Mouse (Mus musculus) heart, embryonic 16.5 days (tissue): Measurements from ENCODE around the gene Klhl11. TPM values are rescaled to one million over a fixed set of nuclear protein-coding genes. Genes with fewer than 3 reads are reported as not detected.
A peak's percentile ranks its signal among the peaks of the same experiment; 100 is the strongest.

Experiments used
- ATAC-seq: fragments of 200-750 bp; cut with Nextera tagmentation; replicated peaks from 2 replicates; pipeline ENCODE4 v1.8.0; 2017; ENCODE audit warnings: moderate number of reproducible peaks; ENCODE audit not compliant: insufficient read depth, low FRiP score; ENCODE audit errors: extremely low read depth
- H3K27ac ChIP-seq: fragments of 300-500 bp; sonication (generic); 2 replicates; pipeline ENCODE4 v1.5.1; 2014; ENCODE audit warnings: mild to moderate bottlenecking, low read length, control low read depth, moderate library complexity
- H3K27me3 ChIP-seq: fragments of 300-500 bp; sonication (generic); 2 replicates; pipeline ENCODE4 v1.6.1; 2014; ENCODE audit warnings: low read length, mixed read lengths; ENCODE audit not compliant: control insufficient read depth, insufficient read depth
- H3K36me3 ChIP-seq: fragments of 300-500 bp; sonication (generic); 2 replicates; pipeline ENCODE4 v1.6.1; 2014; ENCODE audit not compliant: control insufficient read depth, insufficient read depth
- H3K4me1 ChIP-seq: fragments of 300-500 bp; sonication (generic); 2 replicates; pipeline ENCODE4 v1.6.1; 2014; ENCODE audit warnings: low read length, mixed read lengths; ENCODE audit not compliant: control insufficient read depth, insufficient read depth
- H3K4me2 ChIP-seq: fragments of 300-500 bp; sonication (generic); 2 replicates; pipeline ENCODE4 v1.6.1; 2014; ENCODE audit warnings: low read depth, mild to moderate bottlenecking, control low read depth, low read length
- H3K4me3 ChIP-seq: fragments of 300-500 bp; sonication (generic); 2 replicates; pipeline ENCODE4 v1.5.1; 2014; ENCODE audit warnings: mild to moderate bottlenecking, control low read depth, low read length
- H3K9ac ChIP-seq: fragments of 300-500 bp; sonication (generic); 2 replicates; pipeline ENCODE4 v1.6.1; 2014; ENCODE audit warnings: low read length, control low read depth
- H3K9me3 ChIP-seq: fragments of 300-500 bp; sonication (generic); replicated peaks from 2 replicates; pipeline ENCODE4 v1.6.1; 2016; ENCODE audit warnings: low read length; ENCODE audit not compliant: control insufficient read depth
- WGBS: fragments of 180-500 bp; shearing (Covaris S2); extraction: QIAGEN DNeasy Blood & Tissue Kit; methylation state at CpG from one replicate; pipeline ENCODE4 v1.1.7; 2014; 5-methylcytosine and 5-hydroxymethylcytosine counted together
- polyA plus RNA-seq: library from polyadenylated mRNA; unstranded; fragments of >200 nt; fragmentation: Nextera tagmentation; extraction: Ambion mirVana; gene quantifications from 2 replicates; pipeline ENCODE4 v1.2.1, GENCODE M21; 2015

Klhl11 gene
- polyA plus RNA-seq, 1 experiment from 2014 or later = 9.5 TPM

GRCm38 (mm10) chr11:100457247-100457646 lies 15.3 kb downstream of the Klhl11 start:
- Histone ChIP-seq H3K27me3 (no peaks in the 10 kb centered on the region), H3K4me2 (no peak overlapping the region), H3K9me3 (no peaks in the 10 kb centered on the region), H3K4me3 (no peak overlapping the region), H3K27ac (no peak overlapping the region), H3K36me3 (peaks cover 7% of the 10 kb centered on the region), H3K9ac (no peak overlapping the region), H3K4me1 (no peaks in the 10 kb centered on the region)
- no peak for ATAC-seq
- WGBS = 77% methylated on average over 4 of the region's 4 CpGs

GRCm38 (mm10) chr11:100442625-100443024 lies 29.9 kb downstream of the Klhl11 start:
- Histone ChIP-seq H3K27ac (no peak overlapping the region), H3K9ac (no peak overlapping the region), H3K27me3 (no peaks in the 10 kb centered on the region), H3K36me3 (no peaks in the 10 kb centered on the region; the same call in 1 of the 2 replicates), H3K4me2 (no peak overlapping the region), H3K4me3 (no peak overlapping the region), H3K4me1 (peaks cover 15% of the 10 kb centered on the region), H3K9me3 (no peaks in the 10 kb centered on the region)
- no peak for ATAC-seq
- WGBS = 77% methylated on average over 6 of the region's 6 CpGs

GRCm38 (mm10) chr11:100441797-100442196 lies 30.7 kb downstream of the Klhl11 start, which contains the start of the genes Nt5c3b and Klhl10:
Gene Nt5c3b (minus strand): TSS chr11:100441808.
Gene Klhl10 (plus strand): TSS chr11:100441917.
- peaks cover 7% of the 10 kb centered on the region for H3K36me3 ChIP-seq
- H3K4me3 ChIP-seq = peak within 1 kb of the TSS; percentile 91
- no peaks in the 10 kb centered on the region for H3K9me3 ChIP-seq
- ATAC-seq = no peak
- peaks cover 15% of the 10 kb centered on the region for H3K4me1 ChIP-seq
- no peaks in the 10 kb centered on the region for H3K27me3 ChIP-seq
- H3K27ac ChIP-seq = peak within 1 kb of the TSS; percentile 61
- 81% methylated on average over 8 of the region's 8 CpGs for WGBS
- H3K9ac ChIP-seq = peak within 1 kb of the TSS; percentile 95
- H3K4me2 ChIP-seq = peak within 1 kb of the TSS; percentile 75

GRCm38 (mm10) chr11:100440691-100441522 lies 31.6 kb downstream of the Klhl11 start:
- Histone ChIP-seq H3K27me3 (no peaks in the 10 kb centered on the region), H3K27ac (peak overlapping the region; percentile 61), H3K36me3 (peaks cover 10% of the 10 kb centered on the region), H3K4me1 (peaks cover 15% of the 10 kb centered on the region), H3K9ac (peak overlapping the region; percentile 95), H3K9me3 (no peaks in the 10 kb centered on the region), H3K4me3 (peak overlapping the region; percentile 91), H3K4me2 (peak overlapping the region; percentile 75)
- ATAC-seq = peak; percentile 96
- WGBS = 1% methylated on average over 52 of the region's 52 CpGs

- H3K36me3 ChIP-seq = peaks cover 12% of the 10 kb centered on the region
- 85% methylated on average over 1 of the region's 1 CpGs for whole genome bisulfite sequencing
Measured at GRCm38 (mm10) chr11:100437901-100438300, 34.6 kb downstream of the Klhl11 start.

GRCm38 (mm10) chr11:100435678-100436246 lies 36.8 kb downstream of the Klhl11 start:
- H3K36me3 ChIP-seq = peaks cover 15% of the 10 kb centered on the region
- H3K4me1 ChIP-seq = peaks cover 16% of the 10 kb centered on the region
- WGBS = 80% methylated on average over 9 of the region's 9 CpGs
- ATAC-seq = no peak
- H3K4me2 ChIP-seq = no peak overlapping the region
- H3K27ac ChIP-seq = no peak overlapping the region
- no peak overlapping the region for H3K4me3 ChIP-seq
- no peak overlapping the region for H3K9ac ChIP-seq
- no peaks in the 10 kb centered on the region for H3K27me3 ChIP-seq
- H3K9me3 ChIP-seq = no peaks in the 10 kb centered on the region

More at GRCm38 (mm10) chr11:100437901-100438300, 34.6 kb downstream of the Klhl11 start:
- Histone ChIP-seq H3K9ac (no peak overlapping the region), H3K27ac (no peak overlapping the region), H3K27me3 (no peaks in the 10 kb centered on the region), H3K4me1 (peaks cover 15% of the 10 kb centered on the region), H3K9me3 (no peaks in the 10 kb centered on the region), H3K4me2 (no peak overlapping the region), H3K4me3 (no peak overlapping the region)
- no peak for ATAC-seq

- 77% methylated on average over 5 of the region's 5 CpGs for WGBS
- no peak overlapping the region for H3K9ac ChIP-seq
- H3K27ac ChIP-seq = no peak overlapping the region
- H3K27me3 ChIP-seq = no peaks in the 10 kb centered on the region
- no peak for ATAC-seq
- H3K36me3 ChIP-seq = peaks cover 11% of the 10 kb centered on the region; the same call in 1 of the 2 replicates
- H3K4me3 ChIP-seq = no peak overlapping the region
- H3K4me2 ChIP-seq = no peak overlapping the region
- no peaks in the 10 kb centered on the region for H3K9me3 ChIP-seq
- peaks cover 31% of the 10 kb centered on the region for H3K4me1 ChIP-seq
Measured at GRCm38 (mm10) chr11:100432002-100432401, 40.5 kb downstream of the Klhl11 start.

- H3K27ac ChIP-seq = peak overlapping the region; percentile 84
- H3K27me3 ChIP-seq = no peaks in the 10 kb centered on the region
- no peak overlapping the region for H3K4me3 ChIP-seq
- 0 out of 2 replicates have a peak, but pooled peaks cover 3% of the 10 kb centered on the region for H3K36me3 ChIP-seq
- ATAC-seq = peak; percentile 33
- H3K4me1 ChIP-seq = peaks cover 31% of the 10 kb centered on the region
- WGBS = 51% methylated on average over 7 of the region's 7 CpGs
- H3K9ac ChIP-seq = peak overlapping the region; percentile 7; the same call in 1 of the 2 replicates
- no peak overlapping the region for H3K4me2 ChIP-seq
- H3K9me3 ChIP-seq = no peaks in the 10 kb centered on the region
Measured at GRCm38 (mm10) chr11:100430052-100430451, 42.5 kb downstream of the Klhl11 start.
